Mouse (Mus musculus): ENCODE data around the gene Bcas3. TPM values are rescaled to one million over a fixed set of nuclear protein-coding genes. Genes with fewer than 3 reads are reported as not detected.

The Bcas3 gene
- total RNA-seq, 2 experiments from 2014 or later = 36.4 to 52.8 TPM

DNA sequence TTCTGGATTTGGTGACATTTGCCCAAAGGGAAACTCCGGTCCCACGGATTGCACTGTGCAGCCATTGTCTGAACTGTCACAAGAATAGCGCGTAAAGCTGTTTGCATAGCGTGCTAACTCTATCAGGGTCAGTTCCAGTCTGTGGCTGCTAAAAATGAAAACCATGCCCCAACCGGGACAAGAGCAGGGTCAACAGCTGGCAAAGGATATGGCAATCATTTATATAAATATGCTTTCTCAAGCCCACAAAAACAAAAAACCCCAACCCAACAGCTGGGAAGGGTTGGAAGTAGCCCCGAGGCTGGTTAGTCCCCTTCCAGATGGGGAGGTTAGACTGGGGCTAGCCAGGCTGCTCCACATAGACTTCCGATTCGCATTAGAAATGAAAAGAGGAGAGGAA lies 314.8 kb downstream of the Bcas3 start:
- DNase-seq = no peak

DNA sequence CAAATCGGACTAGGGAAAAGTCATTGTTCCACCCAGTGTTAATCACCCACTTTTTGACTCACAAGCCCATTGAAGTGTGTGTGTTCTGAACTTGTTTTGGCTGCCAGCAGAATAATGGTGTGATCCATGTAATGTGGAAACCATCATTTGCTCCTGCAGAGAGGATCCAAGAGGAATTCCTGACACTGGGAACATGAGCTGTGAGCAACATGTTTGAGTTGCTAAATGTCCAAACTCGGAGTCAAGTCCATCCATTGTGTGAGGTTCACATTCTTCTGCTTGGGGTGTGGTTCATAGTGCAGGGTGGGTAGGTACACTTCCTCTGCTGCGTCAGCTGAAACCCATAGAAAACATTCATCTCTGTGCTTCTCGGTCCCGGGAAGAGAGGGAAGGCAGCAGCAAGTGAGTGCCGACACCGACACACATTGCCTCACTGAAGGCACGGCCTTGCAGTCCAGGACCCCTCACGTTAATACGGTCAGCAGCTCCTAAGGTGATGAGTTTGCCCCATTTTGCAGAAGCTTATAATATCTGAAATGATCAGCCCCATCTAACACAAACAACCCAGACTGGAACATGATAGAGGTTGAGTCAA lies 320.0 kb downstream of the Bcas3 start:
- no peak for DNase-seq

DNA sequence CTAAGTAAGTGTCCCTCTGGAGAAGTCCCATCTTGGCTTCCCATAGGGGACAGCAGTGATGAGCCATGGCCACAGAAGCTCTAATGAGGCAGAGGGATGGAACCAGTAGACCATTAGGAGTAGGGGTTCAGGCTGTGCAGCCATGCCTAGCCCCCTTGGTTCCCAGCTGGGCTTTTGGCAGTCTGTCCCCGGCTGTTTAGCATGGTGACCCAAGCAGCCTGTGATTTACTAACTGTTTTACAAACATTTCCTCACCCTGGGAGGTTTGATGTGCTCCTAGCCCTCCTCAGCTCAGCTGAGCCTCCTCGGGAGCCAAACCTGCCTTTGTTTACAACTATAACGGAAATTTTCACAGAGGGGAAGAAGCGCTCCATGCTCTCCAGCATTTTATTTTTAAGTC lies 322.3 kb downstream of the Bcas3 start:
- DNase-seq = no peak

DNA sequence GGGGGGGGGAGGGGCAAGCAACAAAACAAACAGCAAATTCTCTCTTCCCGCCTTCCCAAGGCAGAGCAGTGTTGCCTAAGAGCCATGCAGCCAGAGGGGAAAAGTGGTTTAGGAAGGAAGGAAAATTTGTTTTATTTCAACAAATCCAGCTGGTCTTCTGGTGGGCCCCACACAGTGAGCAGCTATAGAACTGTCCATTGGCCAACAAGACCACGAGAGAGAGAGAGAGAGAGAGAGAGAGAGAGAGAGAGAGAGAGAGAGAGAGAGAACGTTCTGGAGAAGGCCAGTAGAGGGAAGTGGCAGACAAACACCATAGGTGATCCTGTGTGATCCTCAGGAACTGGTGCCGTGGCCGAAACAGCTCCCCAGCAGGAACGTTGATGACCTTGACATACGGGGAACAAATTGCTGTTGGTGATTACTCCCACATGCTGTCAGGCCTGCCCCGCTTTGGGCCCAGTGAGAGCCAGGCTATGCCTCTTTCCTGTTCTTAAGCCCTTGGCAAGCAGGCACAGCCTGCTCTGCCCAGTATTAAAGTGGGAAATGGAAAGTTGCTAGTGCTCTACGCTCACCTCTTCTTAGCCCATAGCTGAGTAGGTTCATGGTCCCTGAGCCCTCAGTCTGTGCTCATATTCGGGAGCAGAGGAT lies 323.5 kb downstream of the Bcas3 start:
- DNase-seq = peak; percentile 60

- DNase-seq = no peak
Measured at GRCm38 (mm10) chr11:85678666-85679065, 325.7 kb downstream of the Bcas3 start.

DNA sequence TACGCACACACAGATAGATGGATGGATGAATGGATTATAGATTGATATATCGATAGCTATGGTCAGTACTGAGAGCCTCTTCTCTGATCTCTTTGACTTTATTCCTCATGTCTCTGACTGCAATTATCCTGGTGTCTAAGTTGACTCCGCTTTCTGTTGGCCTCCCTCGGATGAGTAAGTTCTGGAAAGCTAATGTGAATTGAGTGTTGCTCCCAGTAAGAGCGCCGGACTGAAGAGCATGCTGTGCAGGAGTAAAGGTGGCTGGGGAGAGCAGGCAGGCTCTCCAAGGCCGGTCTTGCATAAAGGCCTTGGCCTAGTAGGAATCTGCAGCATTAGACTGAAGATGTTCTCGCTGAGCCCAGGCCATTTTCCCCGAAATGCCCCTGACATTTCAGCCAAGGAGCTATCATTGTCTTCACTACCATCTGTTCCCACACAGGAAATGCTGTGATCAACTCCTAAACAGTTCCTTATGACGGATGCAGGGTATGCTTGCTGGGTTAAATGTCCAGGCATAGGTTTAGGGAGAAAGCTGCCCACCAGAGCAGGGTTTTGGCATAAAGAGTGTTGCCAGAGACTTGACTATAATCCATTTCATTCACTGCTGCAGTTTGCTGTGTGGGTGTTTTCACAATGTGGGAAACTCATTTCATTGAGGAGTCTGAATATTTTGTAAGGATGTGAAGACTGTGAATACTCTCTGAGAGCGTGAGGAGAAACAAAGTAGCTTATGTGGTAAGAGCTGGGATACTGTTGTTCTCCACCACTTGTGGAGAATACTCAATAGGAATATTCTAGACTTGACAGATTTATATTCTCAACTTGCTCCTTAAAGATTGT lies 328.8 kb downstream of the Bcas3 start:
- peak; percentile 57 to 64 for DNase-seq

DNA sequence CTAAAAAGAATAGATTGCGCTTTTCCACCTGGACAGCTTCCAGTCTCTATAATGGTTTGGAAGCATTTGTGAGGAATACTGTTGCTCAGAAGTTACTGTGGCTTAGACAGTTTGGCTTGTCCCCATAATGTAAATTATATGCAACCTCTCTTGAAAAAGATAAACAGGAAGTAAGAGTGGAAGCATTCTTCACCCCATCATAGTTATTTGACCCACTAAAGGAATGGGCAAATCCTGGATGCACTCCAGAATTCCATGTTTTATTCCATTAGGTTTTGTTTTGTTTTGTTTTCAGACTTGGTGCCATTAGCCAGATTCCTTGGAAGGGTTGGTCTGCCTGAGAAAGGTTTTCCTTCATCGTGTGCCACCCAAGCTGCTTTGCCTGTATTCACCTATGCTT lies 332.0 kb downstream of the Bcas3 start:
- DNase-seq = no peak

- DNase-seq = no peak
Measured at GRCm38 (mm10) chr11:85687816-85688439, 335.0 kb downstream of the Bcas3 start.

DNA sequence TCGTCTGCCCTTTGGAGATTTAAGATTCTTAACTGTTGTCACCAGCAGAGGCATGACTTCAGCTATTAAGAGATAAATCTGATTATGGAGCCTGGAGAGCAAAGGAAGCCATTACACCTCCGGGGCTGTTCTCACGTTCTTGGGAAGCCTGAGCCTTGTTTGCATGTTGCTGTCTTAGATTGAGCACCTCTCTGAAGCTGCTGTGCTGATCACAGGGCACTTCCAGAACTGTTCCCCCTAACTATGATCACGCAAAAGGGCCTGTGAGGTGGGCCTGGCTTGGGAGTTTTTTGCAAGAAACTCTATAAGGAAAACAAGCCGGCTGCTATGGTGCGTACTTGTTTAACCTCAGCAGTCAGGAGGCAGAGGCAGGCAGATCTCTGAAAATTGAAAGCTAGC lies 335.5 kb downstream of the Bcas3 start:
- DNase-seq = no peak

DNA sequence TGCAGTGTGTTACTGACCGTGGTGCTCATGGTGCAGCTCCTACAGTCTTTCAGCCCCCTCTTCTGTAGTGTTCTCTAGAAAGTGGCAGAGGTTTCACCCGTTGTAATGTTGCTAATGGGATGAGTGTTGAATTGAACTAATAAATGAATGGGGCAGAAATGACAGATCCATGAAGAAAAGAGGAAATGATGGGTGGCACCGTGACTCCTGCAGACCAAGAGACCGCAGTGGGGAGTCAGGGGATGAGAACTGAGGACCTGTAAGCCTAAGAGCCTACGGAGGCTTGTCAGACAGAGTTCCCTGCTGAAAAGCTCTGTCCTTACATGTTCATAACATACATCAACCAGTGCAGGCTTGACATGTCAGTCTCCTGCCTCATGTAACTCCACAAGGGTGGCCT lies 336.3 kb downstream of the Bcas3 start:
- DNase-seq = no peak

GRCm38 (mm10) chr11:85691285-85691684 lies 338.3 kb downstream of the Bcas3 start:
- DNase-seq = no peak

DNA sequence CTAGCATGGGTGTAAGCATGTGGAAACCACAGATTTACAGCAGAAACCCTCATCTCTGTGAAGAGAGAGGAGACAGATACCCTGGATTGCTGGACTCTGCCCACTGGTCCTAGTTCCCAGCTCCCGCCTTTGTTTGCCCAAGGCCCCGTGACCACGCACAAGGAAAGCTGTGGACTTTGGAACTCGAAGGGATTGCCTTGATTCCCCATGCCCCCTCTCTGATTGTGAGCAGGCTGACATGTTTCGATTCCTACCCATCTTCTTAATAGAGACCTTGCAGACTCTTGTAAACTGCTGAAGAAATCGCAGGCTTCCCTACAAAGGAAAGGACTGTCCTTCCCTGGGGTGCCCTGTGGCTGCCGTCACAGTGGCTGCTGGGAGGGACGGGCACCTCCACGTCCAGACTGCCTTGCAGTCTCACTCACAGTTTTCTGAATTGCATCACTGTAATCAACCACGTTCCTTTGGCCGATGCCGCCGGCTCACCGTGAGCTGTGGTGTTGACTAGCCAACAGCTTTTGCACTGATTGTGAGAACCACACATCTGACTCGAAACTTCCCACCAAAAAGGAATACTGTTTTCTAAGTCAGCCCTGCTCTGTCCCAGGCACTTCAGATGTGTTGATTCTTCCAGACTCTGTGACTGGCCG lies 342.8 kb downstream of the Bcas3 start:
- no peak for DNase-seq

- no peak for DNase-seq
Measured at GRCm38 (mm10) chr11:85696491-85697398, 343.8 kb downstream of the Bcas3 start.

- no peak for DNase-seq
Measured at GRCm38 (mm10) chr11:85697468-85697867, 344.5 kb downstream of the Bcas3 start.

DNA sequence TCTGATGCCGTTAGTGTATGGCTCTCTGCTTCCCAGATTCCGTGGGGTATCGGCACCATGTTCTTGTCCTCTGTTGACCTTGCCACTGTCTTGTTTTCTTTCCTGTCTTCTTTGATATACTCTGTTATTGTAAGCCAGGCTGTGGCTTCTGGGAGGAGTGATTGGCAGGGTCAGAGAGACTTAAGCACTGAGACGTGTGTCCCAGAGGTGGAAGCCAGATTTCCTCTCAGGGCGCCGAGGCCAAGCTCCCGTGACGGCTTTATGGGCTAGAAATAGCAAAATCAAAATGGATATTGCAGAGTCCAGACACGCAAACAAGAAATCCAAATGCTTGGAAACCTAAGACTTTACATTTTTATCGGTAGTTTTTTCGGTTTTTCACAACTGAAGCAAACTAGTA lies 345.3 kb downstream of the Bcas3 start:
- DNase-seq = no peak

DNA sequence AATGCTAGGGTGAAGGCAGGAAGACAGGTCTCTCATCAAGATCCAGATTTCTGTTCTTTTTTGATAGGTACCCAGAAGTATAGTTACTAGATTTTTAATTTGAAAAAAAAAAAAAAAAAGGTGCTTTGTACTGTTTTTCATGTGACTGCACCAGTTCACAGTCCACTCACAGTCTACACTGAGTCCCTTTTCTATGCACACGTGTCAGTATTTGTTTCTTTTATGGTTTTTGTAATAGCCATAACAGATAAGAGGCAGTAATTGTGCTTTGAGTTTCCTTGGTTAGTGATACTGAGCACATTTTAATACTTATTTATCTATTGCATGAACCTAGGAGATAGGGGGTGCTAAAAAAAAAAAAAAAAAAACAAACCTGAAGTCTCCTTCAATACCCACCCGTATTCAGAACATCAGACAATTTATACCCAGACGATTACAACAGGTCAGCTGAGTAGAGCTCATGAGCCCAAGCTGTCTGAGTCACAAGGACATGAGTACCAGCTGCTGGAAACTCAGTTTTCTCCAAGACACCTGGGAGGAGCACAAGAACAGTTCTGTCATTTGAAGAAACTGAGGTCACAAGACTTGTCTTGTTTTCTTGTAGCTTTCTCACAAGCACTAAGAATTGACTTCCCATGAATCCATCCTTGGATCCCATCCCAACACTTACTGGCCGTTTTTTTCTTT lies 351.2 kb downstream of the Bcas3 start:
- no peak for DNase-seq

- no peak for DNase-seq
Measured at GRCm38 (mm10) chr11:85706630-85707029, 353.7 kb downstream of the Bcas3 start.

DNA sequence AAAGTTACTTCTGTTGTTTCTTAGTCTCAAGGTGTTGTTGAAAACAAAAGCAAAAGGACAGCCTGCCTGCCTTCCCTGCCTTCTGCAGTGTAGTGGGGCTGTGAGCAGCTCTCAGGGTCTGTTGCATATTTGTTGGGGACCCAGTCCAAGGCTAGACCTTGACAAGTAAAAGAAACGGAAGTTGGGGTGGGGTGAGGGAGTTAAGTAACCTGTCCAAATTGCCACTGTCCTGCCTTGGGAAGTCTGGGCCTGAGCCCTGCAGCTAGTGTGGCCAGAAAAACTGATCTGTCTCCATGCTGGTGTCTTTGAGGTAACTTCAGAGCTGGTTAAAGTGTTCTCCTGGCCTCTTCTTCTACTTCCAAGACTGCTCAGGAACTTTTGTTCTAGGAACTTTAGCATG lies 354.5 kb downstream of the Bcas3 start:
- no peak for DNase-seq

DNA sequence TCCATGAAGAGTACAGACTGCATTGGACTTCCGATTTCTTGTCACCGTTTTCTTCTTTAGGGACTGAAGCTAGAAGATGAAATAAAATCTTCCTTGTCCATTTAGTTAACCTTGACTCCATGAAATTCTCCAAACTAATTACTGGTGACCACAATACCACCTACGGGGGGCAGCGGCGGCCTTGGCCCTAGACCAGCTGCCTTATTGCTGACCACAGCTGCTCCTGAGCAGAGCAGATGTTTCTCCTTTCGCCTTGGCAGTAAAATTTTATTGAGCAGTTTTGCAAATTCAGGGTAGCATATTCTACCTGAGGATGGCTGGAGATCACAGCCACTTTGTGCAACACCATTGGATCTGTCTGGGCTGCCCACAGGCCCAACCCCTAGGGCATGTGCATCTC lies 356.2 kb downstream of the Bcas3 start:
- no peak for DNase-seq

DNA sequence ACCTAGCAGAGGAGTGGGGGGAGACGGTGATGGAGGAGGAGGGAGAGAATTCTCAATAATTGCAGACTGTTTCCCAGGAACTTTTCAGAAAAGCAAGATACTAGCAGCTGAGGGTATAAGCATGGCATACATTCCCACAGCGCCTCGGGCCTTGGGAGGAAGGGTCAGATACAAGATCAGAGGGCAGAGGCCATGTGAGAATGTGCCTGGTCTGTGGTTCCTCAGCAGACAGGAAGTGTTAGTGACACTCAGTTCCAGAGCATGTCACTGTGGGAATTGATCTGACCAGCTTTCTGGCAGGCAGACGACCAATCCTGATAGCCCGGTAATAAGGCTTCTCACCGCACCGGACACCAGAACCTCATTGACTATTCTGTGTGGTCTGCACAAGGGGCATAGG lies 357.2 kb downstream of the Bcas3 start:
- no peak for DNase-seq
